Mouse (Mus musculus) cerebellum, adult 9-10 months (tissue): ENCODE results near the gene Tnni2.
"Not testable (repeated sequence)": the region's sequence is repeated elsewhere in the genome, so short reads cannot be mapped to it uniquely, and the experiment has no call there.

Experiments
- DNase-seq: peaks from one replicate; pipeline ENCODE4 v3.0.0; 2022

The Tnni2 gene

GRCm38 (mm10) chr7:142441585-142441984 is at the start of gene Tnni2:
Gene Tnni2, plus strand, starts transcription at chr7:142441808.
- no peak for DNase-seq

DNA sequence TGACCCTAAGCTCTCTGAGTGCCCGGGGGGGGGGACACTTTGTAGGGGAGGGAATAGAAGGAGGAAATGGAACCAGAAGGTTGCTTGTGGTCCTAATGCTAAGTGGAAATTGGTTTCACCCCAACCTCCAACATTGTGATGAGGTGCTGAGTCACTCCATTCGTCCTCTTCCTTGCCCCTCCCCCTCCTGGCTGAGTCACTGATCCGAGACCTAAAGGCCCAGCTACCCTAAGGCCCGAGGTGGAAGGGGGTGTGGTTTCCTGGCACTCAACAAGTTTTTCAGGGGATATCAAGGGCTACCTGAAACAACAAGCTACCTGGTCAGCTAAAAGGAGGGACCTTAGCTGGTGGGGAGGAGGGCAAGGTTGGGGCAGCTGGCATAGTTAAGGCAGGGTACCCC is 48.4 kb upstream of the Tnni2 start:
- DNase-seq: no peak

DNA sequence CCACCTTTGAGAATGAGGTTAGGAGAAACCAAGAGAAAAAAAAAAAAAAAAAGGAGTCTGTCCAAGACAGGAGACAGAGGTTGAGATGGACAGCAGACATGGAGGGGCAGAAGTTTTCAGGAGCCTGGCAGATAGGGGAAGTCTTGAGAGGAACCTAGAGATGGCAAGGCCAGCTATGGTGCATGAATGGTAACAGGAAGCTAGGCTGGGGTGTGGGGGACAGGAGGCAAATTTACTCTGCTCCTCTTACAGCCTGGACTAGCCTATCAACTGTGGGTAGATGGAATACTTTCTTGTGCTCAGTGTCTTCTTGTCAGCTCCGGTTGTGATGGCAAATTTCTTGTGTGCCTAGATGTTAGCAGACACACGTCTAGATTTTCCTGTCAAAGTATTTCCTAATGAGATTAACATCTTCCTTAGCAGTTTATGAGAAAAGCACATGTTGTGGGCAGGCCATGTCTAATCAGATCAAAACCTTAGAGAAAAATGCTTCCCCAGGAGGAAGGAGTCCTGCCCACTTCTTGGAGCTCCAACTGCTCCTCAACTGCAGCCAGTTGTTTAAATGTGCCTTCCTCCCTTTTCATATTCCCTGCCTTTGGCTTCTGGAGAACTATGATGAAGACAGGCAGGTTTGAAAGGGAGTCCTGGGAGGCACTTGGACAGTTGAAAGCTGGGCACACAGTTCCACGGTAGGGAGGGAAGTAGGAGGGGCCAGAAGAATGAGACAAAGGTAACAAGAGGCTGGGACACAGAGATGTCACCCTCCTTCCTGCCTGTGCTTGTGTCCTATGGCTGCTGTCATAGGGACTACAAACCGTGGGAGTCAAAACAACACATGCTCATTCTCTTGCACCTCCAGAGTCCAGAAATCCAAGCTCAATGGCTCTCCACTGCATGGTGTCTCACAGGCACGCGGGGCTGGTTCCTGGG is 47.1 kb upstream of the Tnni2 start:
- no peak for DNase-seq

DNA sequence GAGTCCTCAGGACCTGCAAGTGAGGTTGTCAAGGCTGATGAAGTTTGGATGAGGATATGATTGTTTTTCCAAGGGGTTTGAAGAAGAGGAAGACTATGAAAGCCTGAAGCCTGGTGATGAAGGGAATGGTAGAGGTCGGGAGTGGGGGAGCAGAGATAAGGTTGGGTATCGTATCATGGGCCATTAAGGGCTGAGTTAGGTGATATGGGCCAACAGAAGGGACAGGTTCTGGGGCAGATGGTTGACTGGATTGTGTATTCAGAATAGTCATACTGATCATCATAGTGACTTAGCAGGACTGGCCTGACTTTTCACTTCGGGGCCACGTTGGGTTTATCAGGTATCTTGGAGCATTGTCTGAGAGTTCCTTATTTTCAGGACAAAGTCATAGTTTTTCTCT is 46.1 kb upstream of the Tnni2 start:
- DNase-seq: no peak

DNA sequence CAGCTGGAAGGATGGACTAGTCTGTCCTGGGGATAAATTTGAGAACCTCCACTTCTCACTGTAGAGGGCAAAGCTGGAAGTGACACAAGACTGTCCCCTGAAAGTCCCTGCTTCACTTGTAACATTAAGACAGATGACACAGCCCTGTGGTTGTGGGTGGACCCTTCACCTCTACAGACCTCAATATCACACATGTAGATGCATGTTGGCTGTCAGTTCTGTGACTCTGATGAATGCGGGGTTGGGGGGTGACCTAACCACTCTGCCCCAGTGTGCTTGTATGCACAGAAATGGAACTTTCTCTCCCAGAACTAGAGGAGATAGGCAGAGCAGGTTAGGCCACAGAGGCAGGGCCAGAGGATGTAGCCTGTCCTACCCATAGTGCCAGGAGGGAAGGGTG is 45.0 kb upstream of the Tnni2 start:
- no peak for DNase-seq

GRCm38 (mm10) chr7:142398052-142398451 is 43.6 kb upstream of the Tnni2 start:
- no peak for DNase-seq

GRCm38 (mm10) chr7:142399250-142399649 is 42.4 kb upstream of the Tnni2 start:
- no peak for DNase-seq

- DNase-seq: no peak
Observed at GRCm38 (mm10) chr7:142400112-142400749, 41.4 kb upstream of the Tnni2 start.

GRCm38 (mm10) chr7:142400750-142401142 is 40.9 kb upstream of the Tnni2 start:
- DNase-seq: no peak

DNA sequence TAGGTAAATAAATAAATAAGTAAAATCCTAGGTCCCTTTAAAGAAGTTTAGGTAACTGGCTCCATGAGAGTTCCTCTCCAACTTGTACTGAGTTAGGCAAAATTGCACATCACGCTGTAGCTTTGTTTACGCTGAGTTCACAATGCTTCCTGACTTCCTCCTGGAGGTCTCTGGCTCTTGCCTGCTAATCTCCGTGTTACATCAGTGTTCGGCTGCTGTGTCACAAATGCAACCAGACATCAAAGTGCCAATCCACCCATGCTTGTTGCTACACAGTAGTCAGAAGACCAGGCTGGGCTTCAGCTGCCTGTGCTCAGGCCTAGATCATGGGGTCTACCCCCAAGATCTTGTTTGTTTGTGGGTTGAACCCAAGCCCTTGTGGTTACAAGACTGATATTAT is 38.0 kb upstream of the Tnni2 start:
- DNase-seq: no peak

DNA sequence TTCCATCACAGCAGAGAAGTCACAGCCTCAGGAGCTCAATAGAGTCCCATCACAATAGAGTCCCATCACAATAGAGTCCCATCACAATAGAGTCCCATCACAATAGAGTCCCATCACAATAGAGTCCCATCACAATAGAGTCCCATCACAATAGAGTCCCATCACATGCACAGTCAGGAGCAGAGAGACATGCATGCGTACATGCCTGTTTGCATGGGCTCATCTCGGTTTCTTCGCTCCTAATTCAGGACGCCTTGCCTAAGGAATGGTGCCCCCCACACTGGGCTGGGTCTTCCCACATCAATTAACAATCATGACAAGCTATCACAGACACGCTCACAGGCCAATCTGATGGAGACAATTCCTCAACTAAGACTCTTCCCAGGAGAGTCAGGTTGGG is 36.5 kb upstream of the Tnni2 start:
- DNase-seq: not testable (repeated sequence)

DNA sequence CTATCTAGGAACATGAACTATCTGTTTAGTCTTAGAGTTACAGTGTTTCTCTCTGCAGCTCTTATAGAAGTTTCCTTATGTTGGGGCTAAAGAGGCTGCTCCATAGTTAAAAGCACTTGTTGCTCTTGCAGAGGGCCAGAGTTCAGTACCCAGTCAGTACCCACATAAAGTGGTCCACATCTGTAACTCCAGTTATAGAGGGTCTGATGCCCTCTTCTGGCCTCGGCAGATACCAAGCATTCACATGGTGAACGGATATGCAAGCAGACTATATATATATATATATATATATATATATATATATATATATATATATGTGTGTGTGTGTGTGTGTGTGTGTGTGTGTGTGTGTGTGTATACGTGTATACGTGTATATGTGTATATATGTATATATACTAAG is 33.7 kb upstream of the Tnni2 start:
- no peak for DNase-seq

GRCm38 (mm10) chr7:142408686-142409085 is 32.9 kb upstream of the Tnni2 start:
- no peak for DNase-seq

- DNase-seq: no peak
Observed at GRCm38 (mm10) chr7:142409603-142410002, 32.0 kb upstream of the Tnni2 start.

GRCm38 (mm10) chr7:142413285-142413684 is 28.3 kb upstream of the Tnni2 start:
- no peak for DNase-seq

- no peak for DNase-seq
Observed at GRCm38 (mm10) chr7:142415314-142415713, 26.3 kb upstream of the Tnni2 start.

GRCm38 (mm10) chr7:142416225-142416624 is 25.4 kb upstream of the Tnni2 start:
- DNase-seq: no peak

GRCm38 (mm10) chr7:142418027-142418426 is 23.6 kb upstream of the Tnni2 start:
- DNase-seq: no peak

- DNase-seq: no peak
Observed at GRCm38 (mm10) chr7:142418679-142419078, 22.9 kb upstream of the Tnni2 start.

GRCm38 (mm10) chr7:142419887-142420286 is 21.7 kb upstream of the Tnni2 start:
- no peak for DNase-seq

DNA sequence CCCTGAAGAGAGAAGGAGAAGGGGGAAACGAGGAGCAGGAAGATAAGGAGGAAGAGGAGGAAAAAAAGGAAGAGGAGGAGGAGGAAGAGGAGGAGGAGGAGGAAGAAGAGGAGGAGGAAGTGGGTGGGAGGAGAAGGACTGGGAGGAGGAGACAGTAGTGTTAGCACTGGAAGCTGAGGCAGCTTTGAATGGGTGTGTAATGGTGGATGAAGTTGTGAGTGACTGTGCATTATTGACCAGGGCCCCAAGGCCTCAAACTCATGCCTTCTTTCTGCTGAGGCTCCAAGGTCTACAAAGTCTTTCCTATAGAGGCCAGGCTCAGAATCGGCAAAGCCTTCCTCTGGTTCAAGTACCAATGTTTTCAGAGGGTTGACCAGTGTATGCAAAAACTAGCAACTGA is 19.8 kb upstream of the Tnni2 start:
- no peak for DNase-seq

DNA sequence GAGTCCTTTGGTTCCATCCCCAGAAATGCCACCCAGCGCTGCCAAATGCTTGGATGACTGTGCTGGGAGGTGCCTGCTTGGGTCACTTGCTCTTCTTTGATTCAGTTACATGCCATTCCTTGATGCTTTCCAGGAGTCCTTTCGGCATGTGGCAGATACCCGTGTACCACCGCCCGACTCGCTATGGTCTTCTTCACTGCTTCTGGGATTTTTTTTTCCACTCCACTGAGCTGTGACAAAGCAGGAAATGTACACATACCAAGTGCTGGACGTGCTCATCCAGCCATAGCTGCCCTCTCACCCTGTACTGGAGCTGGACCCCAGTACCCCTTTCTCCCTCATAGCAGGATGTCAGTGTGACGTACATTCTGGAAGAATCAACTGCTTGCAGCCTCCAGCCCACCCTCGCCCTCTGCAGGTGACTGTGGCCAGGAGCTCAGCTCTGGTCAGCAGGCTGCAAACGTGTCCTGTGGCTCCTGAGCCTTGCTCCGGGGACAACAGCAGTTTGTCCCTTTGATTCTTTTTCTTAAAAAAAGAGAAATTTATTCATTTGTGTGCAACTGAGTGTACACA is 15.9 kb upstream of the Tnni2 start:
- DNase-seq: peak; percentile 45

DNA sequence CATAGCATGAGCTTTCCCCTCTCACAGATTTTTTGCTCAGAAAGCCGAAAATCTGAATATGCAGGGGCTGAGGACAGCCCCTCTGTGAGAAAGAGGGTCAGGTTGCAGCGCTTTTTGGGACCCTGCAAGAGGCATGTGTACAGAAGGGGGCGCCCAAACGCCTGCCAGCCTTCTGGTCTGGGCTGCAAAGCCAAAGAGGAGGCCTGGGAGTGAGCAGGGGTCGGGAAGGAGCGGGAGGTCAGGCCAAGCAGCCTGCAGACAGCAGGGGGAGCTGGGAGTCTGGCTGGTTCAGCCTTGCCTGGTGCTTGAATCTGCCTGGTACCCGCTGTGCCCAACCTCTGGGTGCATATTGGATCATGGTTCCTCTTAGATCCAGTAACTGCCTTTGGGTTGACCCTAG is 13.4 kb upstream of the Tnni2 start:
- DNase-seq: no peak

DNA sequence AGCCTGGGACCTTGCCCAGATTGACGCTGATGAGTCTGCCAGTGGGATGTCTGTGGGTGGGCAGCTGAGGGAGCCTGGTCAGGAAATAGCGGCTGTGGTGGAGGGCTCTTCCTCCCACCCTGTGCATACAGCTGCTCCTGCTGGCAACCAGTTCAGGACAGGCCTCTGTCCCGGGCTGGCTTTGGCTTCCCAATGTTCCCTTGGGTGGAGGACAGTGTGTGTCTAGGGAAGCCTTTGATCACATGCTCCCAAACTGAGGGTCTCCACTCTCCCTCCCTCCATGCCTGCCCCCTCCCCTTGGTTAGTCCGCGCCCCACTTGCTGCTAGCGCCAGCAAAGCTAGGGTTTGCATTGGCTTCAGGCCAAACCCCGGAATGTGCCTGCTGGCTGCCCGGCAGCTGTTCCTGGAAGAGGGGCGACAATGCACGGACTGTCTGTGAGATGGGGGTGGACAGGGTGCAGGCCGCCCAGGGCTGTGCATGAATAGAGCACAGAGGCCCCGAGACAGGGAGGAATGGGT is 11.4 kb upstream of the Tnni2 start:
- no peak for DNase-seq
